Mouse (Mus musculus): Measurements from ENCODE around the gene Gm19668. TPM values are rescaled to one million over a fixed set of nuclear protein-coding genes. Genes with fewer than 3 reads are reported as not detected.
"Not testable (repeated sequence)": the region's sequence is repeated elsewhere in the genome, so short reads cannot be mapped to it uniquely, and the experiment has no call there.

Gene Gm19668
- total RNA-seq, 2 experiments from 2014 or later: not detected

DNA sequence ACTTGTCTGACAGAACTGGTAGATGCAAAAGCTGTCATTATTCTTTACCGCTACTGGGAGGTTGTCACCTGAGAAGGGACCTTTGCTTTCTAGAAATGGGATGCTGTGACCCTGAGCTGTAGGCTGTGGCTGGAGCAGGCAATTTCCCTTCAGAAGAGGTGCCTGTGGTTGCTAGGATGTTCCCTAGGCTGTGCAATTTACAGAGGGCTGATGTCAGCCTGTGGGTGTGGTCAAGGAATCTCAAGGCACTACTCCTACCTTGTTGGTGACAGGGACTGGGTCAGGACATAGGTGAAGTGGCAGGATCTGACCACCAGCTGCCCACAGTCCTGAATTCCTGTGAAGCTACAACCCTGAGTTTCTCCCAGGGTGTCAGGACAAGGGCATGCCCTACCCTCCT lies 29.2 kb downstream of the Gm19668 start:
- DNase-seq: no peak

DNA sequence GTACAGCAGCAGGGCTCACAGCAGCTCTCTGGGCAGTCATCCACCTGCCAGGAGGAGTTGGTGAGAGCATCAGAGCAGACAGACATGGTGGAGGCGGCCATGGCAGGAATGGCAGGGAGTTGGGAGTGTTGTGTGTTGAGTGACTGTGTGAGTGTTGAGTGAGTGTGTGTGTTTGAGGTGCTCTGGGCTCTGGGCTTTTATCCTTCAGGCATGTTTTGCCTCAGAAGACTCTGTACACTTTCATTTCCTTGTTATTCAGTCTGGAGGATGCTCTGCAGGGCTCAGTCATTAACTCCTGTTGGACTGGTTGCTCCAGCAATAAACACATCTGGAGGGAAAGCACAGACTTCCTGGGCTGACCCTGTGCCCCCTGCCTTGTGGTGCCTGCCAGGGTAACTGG lies 39.4 kb downstream of the Gm19668 start, which contains the start of gene Gm3233:
Gene Gm3233, minus strand, starts transcription at position 101 of the 400 bp plus-strand sequence.
- not testable (repeated sequence) for DNase-seq

DNA sequence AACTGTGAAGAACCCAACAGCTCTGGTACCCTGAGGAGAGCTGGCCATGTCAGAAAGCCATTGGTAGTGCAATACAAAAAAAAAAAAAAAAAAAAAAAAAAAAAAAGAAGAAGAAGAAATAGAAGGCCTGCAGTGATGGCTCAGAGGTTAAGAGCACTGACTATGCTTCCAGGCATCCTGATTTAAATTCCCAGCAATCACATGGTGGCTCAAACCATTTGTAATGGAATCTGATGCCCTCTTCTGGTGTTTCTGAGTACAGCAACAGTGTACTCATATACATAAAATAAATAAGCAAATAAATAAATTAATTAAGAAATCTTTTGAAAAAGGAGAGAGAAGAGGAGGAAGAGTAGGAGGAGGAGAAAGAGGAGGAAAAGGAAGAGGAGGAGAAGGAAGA lies 45.5 kb downstream of the Gm19668 start:
- DNase-seq: no peak

DNA sequence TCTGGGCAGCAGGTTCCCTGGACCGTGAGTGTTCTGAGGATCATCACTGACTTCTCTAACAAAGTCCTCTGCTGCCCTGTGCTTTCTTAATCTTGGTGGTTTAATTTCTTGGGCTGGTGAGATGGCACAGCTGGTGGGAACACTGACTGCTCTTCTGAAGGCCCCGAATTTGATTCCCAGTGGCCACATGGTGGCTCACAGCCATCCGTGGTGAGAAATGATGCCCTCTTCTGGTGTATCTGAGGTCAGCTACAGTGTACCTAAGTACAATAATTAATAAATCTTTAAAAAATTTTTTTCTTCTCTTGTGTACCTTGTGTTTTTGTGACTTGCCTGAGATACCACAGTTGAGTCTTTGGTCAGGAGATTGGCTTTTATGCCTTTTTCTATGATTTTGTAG lies 46.6 kb downstream of the Gm19668 start:
- DNase-seq: not testable (repeated sequence)

DNA sequence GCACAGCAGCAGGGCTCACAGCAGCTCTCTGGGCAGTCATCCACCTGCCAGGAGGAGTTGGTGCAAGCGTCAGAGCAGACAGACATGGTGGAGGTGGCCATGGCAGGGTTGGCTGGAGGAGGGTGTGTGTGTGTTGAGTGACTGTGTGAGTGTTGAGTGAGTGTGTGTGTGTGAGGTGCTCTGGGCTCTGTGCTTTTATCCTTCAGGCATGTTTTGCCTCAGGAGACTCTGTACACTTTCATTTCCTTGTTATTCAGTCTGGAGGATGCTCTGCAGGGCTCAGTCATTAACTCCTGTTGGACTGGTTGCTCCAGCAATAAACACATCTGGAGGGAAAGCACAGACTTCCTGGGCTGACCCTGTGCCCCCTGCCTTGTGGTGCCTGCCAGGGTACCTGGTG lies 47.7 kb downstream of the Gm19668 start, which contains the start of gene Gm9736:
Gene Gm9736, minus strand, starts transcription at position 101 of the 400 bp plus-strand sequence.
- DNase-seq: not testable (repeated sequence)

DNA sequence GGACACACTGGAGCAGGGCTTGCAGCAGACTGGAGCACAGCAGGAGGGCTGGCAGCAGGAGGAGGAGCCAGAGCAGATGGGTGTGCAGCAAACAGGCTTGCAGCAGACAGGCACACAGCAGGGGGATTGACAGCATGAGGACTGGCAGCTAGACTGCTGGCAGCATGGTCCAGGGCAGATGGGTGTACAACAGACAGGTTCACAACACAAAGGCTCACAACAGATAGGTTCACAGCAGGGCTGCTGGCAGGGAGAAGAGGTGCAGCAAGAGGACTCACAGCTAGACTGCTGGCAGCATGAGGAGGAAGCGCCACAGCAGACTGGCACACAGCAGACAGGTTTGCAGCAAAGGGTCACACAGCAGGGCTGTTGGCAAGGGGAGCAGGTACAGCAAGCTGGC lies 48.2 kb downstream of the Gm19668 start:
- not testable (repeated sequence) for DNase-seq

Other genes with a start within 250 kb of the Gm19668 start
- 100 to 1,000 TPM; 160 to 178 TPM for gene Pttg1ip, start 217.4 kb downstream of the Gm19668 start, total RNA-seq (2021)
- gene Sumo3, start 193.0 kb downstream of the Gm19668 start, total RNA-seq (2021): 100 to 1,000 TPM; 119 to 125 TPM
- 10 to 100 TPM; 22.3 to 30.4 TPM for gene Gm49325, start 192.9 kb downstream of the Gm19668 start, total RNA-seq (2021)
- gene Ube2g2, start 176.9 kb downstream of the Gm19668 start, total RNA-seq (2021): 10 to 100 TPM; 44.4 to 46.1 TPM
- gene Tspear, start 112.6 kb downstream of the Gm19668 start, total RNA-seq (2021): under 1 TPM; 0.27 to 0.64 TPM
- not detected for gene Gm19402, start 108.4 kb downstream of the Gm19668 start, total RNA-seq (2021)
- not detected for gene Gm9508, start 101.9 kb downstream of the Gm19668 start, total RNA-seq (2021)
- gene Gm10272, start 92.5 kb downstream of the Gm19668 start, total RNA-seq (2021): not detected
- not detected for gene Gm10024, start 87.7 kb downstream of the Gm19668 start, total RNA-seq (2021)
- not detected for gene Gm10142, start 83.3 kb downstream of the Gm19668 start, total RNA-seq (2021)
- not detected for gene Krtap12-1, start 78.5 kb downstream of the Gm19668 start, total RNA-seq (2021)
- gene Gm10100, start 72.6 kb downstream of the Gm19668 start, total RNA-seq (2021): not detected
- gene Gm18596, start 56.5 kb downstream of the Gm19668 start, total RNA-seq (2021): not detected
- gene Gm9736, start 47.8 kb downstream of the Gm19668 start, total RNA-seq (2021): not detected
- not detected for gene Gm3233, start 39.5 kb downstream of the Gm19668 start, total RNA-seq (2021)
- gene Gm3238, start 27.8 kb downstream of the Gm19668 start, total RNA-seq (2021): not detected
- gene Gm7138, start 22.2 kb downstream of the Gm19668 start, total RNA-seq (2021): not detected
- gene Gm3250, start 16.6 kb downstream of the Gm19668 start, total RNA-seq (2021): not detected
- not detected for gene Gm7137, start 10.9 kb downstream of the Gm19668 start, total RNA-seq (2021)
- gene Gm9639, start 4.1 kb downstream of the Gm19668 start, total RNA-seq (2021): not detected
- not detected for gene Gm9507, start 12.7 kb upstream of the Gm19668 start, total RNA-seq (2021)
- gene Gm2696, start 15.5 kb upstream of the Gm19668 start, total RNA-seq (2021): not detected
- not detected for gene Krtap10-4, start 28.0 kb upstream of the Gm19668 start, total RNA-seq (2021)
- gene Krtap10-10, start 36.8 kb upstream of the Gm19668 start, total RNA-seq (2021): not detected
- gene Gm36176, start 47.7 kb upstream of the Gm19668 start, total RNA-seq (2021): not detected
- not detected for gene Gm10318, start 53.7 kb upstream of the Gm19668 start, total RNA-seq (2021)
- gene Gm3285, start 62.8 kb upstream of the Gm19668 start, total RNA-seq (2021): not detected
- gene Lrrc3, start 103.4 kb upstream of the Gm19668 start, total RNA-seq (2021): 10 to 100 TPM; 12.1 to 16.7 TPM
- 1 to 10 TPM; 2.3 to 2.8 TPM for gene Trpm2, start 171.4 kb upstream of the Gm19668 start, total RNA-seq (2021)
- gene 1810043G02Rik, start 179.4 kb upstream of the Gm19668 start, total RNA-seq (2021): 10 to 100 TPM; 15.7 to 21.4 TPM
- 100 to 1,000 TPM; 142 to 172 TPM for gene Pfkl, start 210.9 kb upstream of the Gm19668 start, total RNA-seq (2021)
- 1 to 10 TPM; 2.4 to 6.4 TPM for gene Dnmt3l, start 242.8 kb upstream of the Gm19668 start, total RNA-seq (2021)
- gene Aire, start 244.5 kb upstream of the Gm19668 start, total RNA-seq (2021): under 1 TPM in 1 of 2 experiments, not detected in 1; 0.12 TPM

Data from adrenal gland, postnatal 10 days (tissue).